Comparison of ENCODE assay signal across 8 mouse cellular contexts in genomic region chr11:50713610-50714202, GRCm38 (mm10).
DNase-seq lines count a peak whose midpoint lies in the region; ATAC-seq and TF ChIP-seq lines count a peak whose summit lies in the region.

No protein-coding gene starts in this region.

- peaks cover 32% of the 10 kb centered on the region for H3K4me1 ChIP-seq in hindbrain, embryonic 10.5 days (replicated peaks)
- 0 out of 2 replicates have a peak, but pooled peaks cover 2% of the 10 kb centered on the region for H3K4me1 ChIP-seq in hindbrain, embryonic 11.5 days (replicated peaks; ENCODE audit: control insufficient read depth, insufficient read depth, low read length)
- no peaks in the 10 kb centered on the region for H3K4me1 ChIP-seq in heart, postnatal 0 days (ENCODE audit: control insufficient read depth, insufficient read depth)
- no peaks in the 10 kb centered on the region for H3K4me1 ChIP-seq in liver, embryonic 11.5 days (replicated peaks; ENCODE audit: control insufficient read depth, insufficient read depth, low read length)

- H3K9ac ChIP-seq in hindbrain, embryonic 11.5 days (ENCODE audit: low read depth, low read length), result no peak overlapping the region
- H3K9ac ChIP-seq in heart, postnatal 0 days (replicated peaks; ENCODE audit: low read depth, low read length), result no peak overlapping the region
- H3K9ac ChIP-seq in liver, embryonic 11.5 days (ENCODE audit: low read depth, low read length), result no peak overlapping the region

- WGBS in hindbrain, embryonic 10.5 days, result 37% methylated on average over 21 of the region's 21 CpGs
- WGBS in hindbrain, embryonic 11.5 days, result 44% methylated on average over 21 of the region's 21 CpGs
- 33% methylated on average over 21 of the region's 21 CpGs for WGBS in heart, postnatal 0 days
- WGBS in liver, embryonic 11.5 days, result 31% methylated on average over 21 of the region's 21 CpGs

- no peaks in the 10 kb centered on the region for H3K36me3 ChIP-seq in hindbrain, embryonic 10.5 days
- H3K36me3 ChIP-seq in hindbrain, embryonic 11.5 days (ENCODE audit: control insufficient read depth, insufficient read depth, low read length), result no peaks in the 10 kb centered on the region
- no peaks in the 10 kb centered on the region for H3K36me3 ChIP-seq in heart, postnatal 0 days (replicated peaks; ENCODE audit: control insufficient read depth, insufficient read depth, low read length)
- H3K36me3 ChIP-seq in liver, embryonic 11.5 days (ENCODE audit: control insufficient read depth, insufficient read depth, low read length), result no peaks in the 10 kb centered on the region

- TF ChIP-seq CTCF in heart, postnatal 0 days (IDR thresholded peaks at IDR 0.05; ENCODE audit: low read depth), result no peak
- TF ChIP-seq CTCF in left cerebral cortex, adult 2 months (IDR thresholded peaks at IDR 0.05), result no peak

- H3K4me3 ChIP-seq in hindbrain, embryonic 10.5 days, result no peak overlapping the region
- no peak overlapping the region for H3K4me3 ChIP-seq in hindbrain, embryonic 11.5 days (ENCODE audit: low read depth, low read length)
- H3K4me3 ChIP-seq in heart, postnatal 0 days (ENCODE audit: low read depth, low read length), result no peak overlapping the region
- no peak overlapping the region for H3K4me3 ChIP-seq in liver, embryonic 11.5 days (ENCODE audit: low read depth, low read length)
- no peak overlapping the region for H3K4me3 ChIP-seq in left cerebral cortex, adult 2 months

- no peaks in the 10 kb centered on the region for H3K9me3 ChIP-seq in hindbrain, embryonic 10.5 days
- H3K9me3 ChIP-seq in hindbrain, embryonic 11.5 days (ENCODE audit: control insufficient read depth, low read length), result no peaks in the 10 kb centered on the region
- no peaks in the 10 kb centered on the region for H3K9me3 ChIP-seq in heart, postnatal 0 days (replicated peaks; ENCODE audit: control insufficient read depth, low read length)
- no peaks in the 10 kb centered on the region for H3K9me3 ChIP-seq in liver, embryonic 11.5 days (ENCODE audit: control insufficient read depth, low read length)

- H3K27me3 ChIP-seq in hindbrain, embryonic 10.5 days (ENCODE audit: insufficient read depth, poor library complexity, severe bottlenecking), result 0 out of 2 replicates have a peak, but pooled peaks cover 3% of the 10 kb centered on the region
- H3K27me3 ChIP-seq in hindbrain, embryonic 11.5 days (ENCODE audit: control insufficient read depth, insufficient read depth, low read length), result no peaks in the 10 kb centered on the region
- H3K27me3 ChIP-seq in heart, postnatal 0 days (ENCODE audit: control insufficient read depth, insufficient read depth, low read length), result peaks cover 15% of the 10 kb centered on the region
- no peaks in the 10 kb centered on the region for H3K27me3 ChIP-seq in liver, embryonic 11.5 days (replicated peaks; ENCODE audit: control insufficient read depth, insufficient read depth, low read length)

- ATAC-seq in hindbrain, embryonic 11.5 days (ENCODE audit: low FRiP score), result no peak; the same call in 1 of the 2 replicates
- ATAC-seq in heart, postnatal 0 days (ENCODE audit: insufficient read depth, low read depth), result peak; percentile 42; the same call in 1 of the 2 replicates
- ATAC-seq in liver, embryonic 11.5 days (replicated peaks; ENCODE audit: low FRiP score), result peak; percentile 56
- ATAC-seq in megakaryocyte, adult 5-6 weeks (ENCODE audit: poor library complexity, severe bottlenecking), result no peak

- intact Hi-C loops in left cerebral cortex, adult 2 months (cut with DNase I), result no loop called here

- no peak for TF ChIP-seq EP300 in heart, postnatal 0 days (IDR thresholded peaks at IDR 0.05; ENCODE audit: low read depth)

- DNase-seq in hindbrain, embryonic 10.5 days (ENCODE audit: low spot score), result peak; percentile 19
- DNase-seq in hindbrain, embryonic 11.5 days (ENCODE audit: low spot score), result no peak
- peak; percentile 89 for DNase-seq in ZHBTc4 (ENCODE audit: low read depth, low spot score)
- no peak for DNase-seq in heart, postnatal 0 days (ENCODE audit: low spot score)
- no peak for DNase-seq in liver, embryonic 11.5 days (ENCODE audit: low spot score)
- no peak for DNase-seq in spleen, adult 12 weeks (ENCODE audit: low spot score)
- DNase-seq in left cerebral cortex, adult 2 months (ENCODE audit: extremely low spot score in 1 of 2, low spot score in 2 of 2), result no peak

- H3K27ac ChIP-seq in hindbrain, embryonic 10.5 days, result no peak overlapping the region
- no peak overlapping the region for H3K27ac ChIP-seq in hindbrain, embryonic 11.5 days (ENCODE audit: low read depth, low read length)
- H3K27ac ChIP-seq in heart, postnatal 0 days (ENCODE audit: low read depth), result no peak overlapping the region
- H3K27ac ChIP-seq in liver, embryonic 11.5 days (ENCODE audit: low read depth, low read length), result no peak overlapping the region
- no peak overlapping the region for H3K27ac ChIP-seq in left cerebral cortex, adult 2 months

- no peak overlapping the region for H3K4me2 ChIP-seq in hindbrain, embryonic 11.5 days (replicated peaks; ENCODE audit: low read depth, low read length)
- no peak overlapping the region for H3K4me2 ChIP-seq in heart, postnatal 0 days (ENCODE audit: low read depth, low read length)
- no peak overlapping the region for H3K4me2 ChIP-seq in liver, embryonic 11.5 days

Comparison
In these comparisons a context has a peak if more than half of its experiments do, and no peak if none do; other contexts are left out.
1. DNase-seq: peak in hindbrain, embryonic 10.5 days (single experiment) and ZHBTc4 (single experiment); none in hindbrain, embryonic 11.5 days (single experiment), heart, postnatal 0 days (single experiment), liver, embryonic 11.5 days (single experiment), spleen, adult 12 weeks (single experiment) and left cerebral cortex, adult 2 months (0 of 2).
2. ATAC-seq: peak in heart, postnatal 0 days (single experiment) and liver, embryonic 11.5 days (single experiment); none in hindbrain, embryonic 11.5 days (single experiment) and megakaryocyte, adult 5-6 weeks (single experiment).